Mouse (Mus musculus): ENCODE measurements around the gene Btbd9. TPM values are rescaled to one million over a fixed set of nuclear protein-coding genes. Genes with fewer than 3 reads are reported as not detected.

The Btbd9 gene
- total RNA-seq, 1 experiment from 2014 or later, result 33.4 TPM

- no peak for ATAC-seq (replicated peaks in 1 of 2; ENCODE audit: insufficient read depth in 1 of 2, low FRiP score in 2 of 2, low TSS enrichment in 1 of 2, low read depth in 1 of 2, poor library complexity in 2 of 2, severe bottlenecking in 2 of 2)
Measured at GRCm38 (mm10) chr17:30192416-30193005, 383.8 kb downstream of the Btbd9 start.

GRCm38 (mm10) chr17:30191097-30191640, 385.1 kb downstream of the Btbd9 start:
- ATAC-seq (replicated peaks in 1 of 2; ENCODE audit: insufficient read depth in 1 of 2, low FRiP score in 2 of 2, low TSS enrichment in 1 of 2, low read depth in 1 of 2, poor library complexity in 2 of 2, severe bottlenecking in 2 of 2), result no peak

GRCm38 (mm10) chr17:30188031-30188981, 388.0 kb downstream of the Btbd9 start:
- no peak for ATAC-seq (replicated peaks in 1 of 2; ENCODE audit: insufficient read depth in 1 of 2, low FRiP score in 2 of 2, low TSS enrichment in 1 of 2, low read depth in 1 of 2, poor library complexity in 2 of 2, severe bottlenecking in 2 of 2)

- no peak for ATAC-seq (replicated peaks in 1 of 2; ENCODE audit: insufficient read depth in 1 of 2, low FRiP score in 2 of 2, low TSS enrichment in 1 of 2, low read depth in 1 of 2, poor library complexity in 2 of 2, severe bottlenecking in 2 of 2)
Measured at GRCm38 (mm10) chr17:30187581-30187980, 388.7 kb downstream of the Btbd9 start.

GRCm38 (mm10) chr17:30187154-30187553, 389.1 kb downstream of the Btbd9 start:
- no peak for ATAC-seq (replicated peaks in 1 of 2; ENCODE audit: insufficient read depth in 1 of 2, low FRiP score in 2 of 2, low TSS enrichment in 1 of 2, low read depth in 1 of 2, poor library complexity in 2 of 2, severe bottlenecking in 2 of 2)

- ATAC-seq (replicated peaks in 1 of 2; ENCODE audit: insufficient read depth in 1 of 2, low FRiP score in 2 of 2, low TSS enrichment in 1 of 2, low read depth in 1 of 2, poor library complexity in 2 of 2, severe bottlenecking in 2 of 2), result no peak
Measured at GRCm38 (mm10) chr17:30183561-30183960, 392.7 kb downstream of the Btbd9 start.

GRCm38 (mm10) chr17:30182063-30182462, 394.2 kb downstream of the Btbd9 start:
- ATAC-seq (replicated peaks in 1 of 2; ENCODE audit: insufficient read depth in 1 of 2, low FRiP score in 2 of 2, low TSS enrichment in 1 of 2, low read depth in 1 of 2, poor library complexity in 2 of 2, severe bottlenecking in 2 of 2), result no peak

- no peak for ATAC-seq (replicated peaks in 1 of 2; ENCODE audit: insufficient read depth in 1 of 2, low FRiP score in 2 of 2, low TSS enrichment in 1 of 2, low read depth in 1 of 2, poor library complexity in 2 of 2, severe bottlenecking in 2 of 2)
Measured at GRCm38 (mm10) chr17:30181554-30181953, 394.7 kb downstream of the Btbd9 start.

GRCm38 (mm10) chr17:30180197-30180596, 396.1 kb downstream of the Btbd9 start:
- no peak for ATAC-seq (replicated peaks in 1 of 2; ENCODE audit: insufficient read depth in 1 of 2, low FRiP score in 2 of 2, low TSS enrichment in 1 of 2, low read depth in 1 of 2, poor library complexity in 2 of 2, severe bottlenecking in 2 of 2)

GRCm38 (mm10) chr17:30178402-30178801, 397.9 kb downstream of the Btbd9 start:
- no peak for ATAC-seq (replicated peaks in 1 of 2; ENCODE audit: insufficient read depth in 1 of 2, low FRiP score in 2 of 2, low TSS enrichment in 1 of 2, low read depth in 1 of 2, poor library complexity in 2 of 2, severe bottlenecking in 2 of 2)

GRCm38 (mm10) chr17:30177435-30177834, 398.9 kb downstream of the Btbd9 start:
- no peak for ATAC-seq (replicated peaks in 1 of 2; ENCODE audit: insufficient read depth in 1 of 2, low FRiP score in 2 of 2, low TSS enrichment in 1 of 2, low read depth in 1 of 2, poor library complexity in 2 of 2, severe bottlenecking in 2 of 2)

Other genes with a start within 250 kb of the Btbd9 start
- 36.0 and 56.8 TPM in 2 replicates for gene Dnah8, start 47.9 kb upstream of the Btbd9 start, total RNA-seq (2017)
- gene Glo1, start 50.4 kb upstream of the Btbd9 start, total RNA-seq (2017), result 116 and 125 TPM in 2 replicates